Mouse (Mus musculus): Measurements from ENCODE around the gene Zdhhc19.
A peak's percentile ranks its signal among the peaks of the same experiment; 100 is the strongest.
"Not testable (repeated sequence)": the region's sequence is repeated elsewhere in the genome, so short reads cannot be mapped to it uniquely, and the experiment has no call there.

The Zdhhc19 gene

GRCm38 (mm10) chr16:32487234-32488111 is 8.6 kb upstream of the Zdhhc19 start, which contains the start of gene Slc51a:
Gene Slc51a, minus strand, starts transcription at chr16:32487879.
- peak; percentile 42 to 65 for DNase-seq (ENCODE audit: low spot score in 2 of 2)

GRCm38 (mm10) chr16:32488939-32489338 is 7.1 kb upstream of the Zdhhc19 start:
- no peak for DNase-seq (ENCODE audit: low spot score in 2 of 2)

GRCm38 (mm10) chr16:32494371-32494770 is 1.7 kb upstream of the Zdhhc19 start:
- not testable (repeated sequence) for DNase-seq (ENCODE audit: low spot score in 2 of 2)

GRCm38 (mm10) chr16:32498996-32499395 is 2.9 kb downstream of the Zdhhc19 start:
- DNase-seq (ENCODE audit: low spot score in 2 of 2), result peak in 1 of 2 experiments; percentile 58

- peak; percentile 86 to 97 for DNase-seq (ENCODE audit: low spot score in 2 of 2)
Measured at GRCm38 (mm10) chr16:32499430-32500037, 3.5 kb downstream of the Zdhhc19 start.

GRCm38 (mm10) chr16:32501459-32501858 is 5.4 kb downstream of the Zdhhc19 start:
- no peak for DNase-seq (ENCODE audit: low spot score in 2 of 2)

- DNase-seq (ENCODE audit: low spot score in 2 of 2), result peak in 1 of 2 experiments; percentile 59
Measured at GRCm38 (mm10) chr16:32502621-32503335, 6.7 kb downstream of the Zdhhc19 start.

- peak in 1 of 2 experiments; percentile 60 for DNase-seq (ENCODE audit: low spot score in 2 of 2)
Measured at GRCm38 (mm10) chr16:32503633-32504032, 7.6 kb downstream of the Zdhhc19 start.

GRCm38 (mm10) chr16:32506298-32506697 is 10.2 kb downstream of the Zdhhc19 start:
- DNase-seq (ENCODE audit: low spot score in 2 of 2), result peak in 1 of 2 experiments; percentile 65

GRCm38 (mm10) chr16:32506868-32507267 is 10.8 kb downstream of the Zdhhc19 start:
- peak in 1 of 2 experiments; percentile 63 for DNase-seq (ENCODE audit: low spot score in 2 of 2)

GRCm38 (mm10) chr16:32507407-32507806 is 11.3 kb downstream of the Zdhhc19 start:
- peak; percentile 93 to 98 for DNase-seq (ENCODE audit: low spot score in 2 of 2)

GRCm38 (mm10) chr16:32508035-32508434 is 12.0 kb downstream of the Zdhhc19 start:
- peak in 1 of 2 experiments; percentile 74 for DNase-seq (ENCODE audit: low spot score in 2 of 2)

GRCm38 (mm10) chr16:32508506-32509065 is 12.5 kb downstream of the Zdhhc19 start:
- DNase-seq (ENCODE audit: low spot score in 2 of 2), result peak; percentile 30 to 78

- peak; percentile 90 to 91 for DNase-seq (ENCODE audit: low spot score in 2 of 2)
Measured at GRCm38 (mm10) chr16:32509066-32509942, 13.2 kb downstream of the Zdhhc19 start.

GRCm38 (mm10) chr16:32510399-32511337 is 14.6 kb downstream of the Zdhhc19 start:
- peak; percentile 30 to 74 for DNase-seq (ENCODE audit: low spot score in 2 of 2)

GRCm38 (mm10) chr16:32511338-32511734 is 15.3 kb downstream of the Zdhhc19 start:
- DNase-seq (ENCODE audit: low spot score in 2 of 2), result peak in 1 of 2 experiments; percentile 63

GRCm38 (mm10) chr16:32511827-32512490 is 15.9 kb downstream of the Zdhhc19 start:
- peak in 1 of 2 experiments; percentile 71 for DNase-seq (ENCODE audit: low spot score in 2 of 2)

GRCm38 (mm10) chr16:32512921-32513320 is 16.9 kb downstream of the Zdhhc19 start:
- peak in 1 of 2 experiments; percentile 61 for DNase-seq (ENCODE audit: low spot score in 2 of 2)

- DNase-seq (ENCODE audit: low spot score in 2 of 2), result no peak
Measured at GRCm38 (mm10) chr16:32513401-32513800, 17.3 kb downstream of the Zdhhc19 start.
